Mouse (Mus musculus) gastrocnemius, postnatal 25 days (tissue): Measurements from ENCODE around the gene Sirt6. TPM values are rescaled to one million over a fixed set of nuclear protein-coding genes. Genes with fewer than 3 reads are reported as not detected.

Experiments used
- DNase-seq: peaks from one replicate; pipeline ENCODE4 v3.0.0; 2022
- total RNA-seq, 2 experiments: library from RNA; stranded (reverse); gene quantifications; 1 replicate in 1 of 2; 2 replicates in 1 of 2; pipeline ENCODE4 v1.2.3; 2021

The Sirt6 gene
- total RNA-seq, 2 experiments from 2014 or later: 3.8 to 5.2 TPM

DNA sequence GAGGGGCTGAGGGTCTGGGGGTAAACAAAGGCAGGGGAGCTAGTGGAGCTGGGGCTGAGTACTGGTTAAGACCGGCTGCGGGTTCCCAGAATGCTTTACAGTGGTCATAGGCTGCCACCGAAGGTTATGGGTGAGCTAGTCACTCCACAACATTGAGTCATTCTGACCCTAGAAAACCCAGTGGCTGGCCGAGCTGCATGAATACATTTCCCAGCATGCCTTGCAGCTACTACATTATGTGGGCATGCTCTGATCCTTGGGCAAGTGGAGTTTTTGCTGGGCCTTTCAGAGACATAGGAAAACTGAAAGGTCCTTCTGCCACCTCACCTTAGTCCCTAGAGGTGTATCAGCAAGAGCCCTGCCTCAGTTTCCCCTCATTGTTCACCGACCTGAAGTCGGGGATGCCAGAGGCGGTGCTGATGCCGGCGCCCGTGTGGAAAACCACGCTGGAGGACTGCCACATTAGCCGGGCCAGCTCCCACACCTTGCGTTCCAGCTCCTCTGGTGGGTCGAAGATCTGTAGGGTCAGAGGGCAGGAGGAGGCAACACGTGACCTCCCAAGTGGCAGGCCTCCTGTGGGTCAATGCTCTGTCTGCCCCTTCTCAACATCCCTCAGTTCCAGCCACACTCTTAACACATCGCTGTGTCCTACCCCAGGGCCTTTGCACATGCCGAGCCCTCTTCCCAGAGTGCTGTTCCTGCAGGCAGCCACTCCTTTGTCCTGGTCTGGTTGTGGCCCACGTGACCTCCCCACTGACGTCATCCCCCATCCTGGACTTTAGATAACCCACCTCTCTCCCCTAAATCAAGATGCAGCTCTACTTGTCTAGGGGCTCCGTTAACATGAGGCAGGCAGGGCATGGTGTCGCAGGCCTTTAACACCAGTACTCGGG is 1.2 kb downstream of the Sirt6 start:
- no peak for DNase-seq

DNA sequence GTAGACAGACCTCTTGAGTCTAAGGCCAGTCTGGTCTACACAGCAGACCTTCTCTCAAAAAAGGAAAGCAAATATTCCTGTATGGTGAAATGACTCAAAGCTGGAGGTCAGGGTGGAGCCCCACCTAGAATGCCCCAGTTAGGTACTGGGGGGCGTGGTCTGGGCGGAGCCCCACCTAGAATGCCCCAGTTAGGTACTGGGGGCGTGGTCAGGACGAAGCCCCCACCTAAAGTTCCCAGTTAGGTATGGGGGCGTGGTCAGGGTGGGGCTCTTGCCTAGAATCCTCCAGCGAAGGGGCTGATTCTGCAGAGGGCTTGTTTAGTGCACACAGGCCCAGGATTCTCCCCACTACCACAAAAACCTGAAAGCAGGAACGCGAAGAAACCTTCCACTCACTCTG is 4.2 kb downstream of the Sirt6 start:
- DNase-seq: no peak

DNA sequence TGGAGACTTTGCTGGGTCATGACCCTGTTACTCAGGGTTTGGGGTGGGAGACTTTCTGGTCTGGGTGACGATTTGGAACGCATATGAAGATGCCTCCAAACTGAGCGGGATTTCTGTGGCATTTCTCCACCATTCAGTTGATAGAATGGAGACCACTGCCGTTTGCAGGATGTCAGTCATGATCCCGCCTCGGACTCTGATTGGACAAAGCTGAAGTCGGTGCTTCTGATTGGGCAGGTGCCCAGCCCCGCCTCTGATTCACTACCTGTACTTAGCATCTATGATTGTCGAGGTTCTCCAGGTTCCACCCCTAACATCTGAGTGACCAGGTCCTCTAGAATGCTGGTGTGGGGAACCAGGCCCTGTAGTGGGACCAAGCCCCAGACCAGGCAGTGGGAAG is 6.8 kb downstream of the Sirt6 start:
- no peak for DNase-seq

DNA sequence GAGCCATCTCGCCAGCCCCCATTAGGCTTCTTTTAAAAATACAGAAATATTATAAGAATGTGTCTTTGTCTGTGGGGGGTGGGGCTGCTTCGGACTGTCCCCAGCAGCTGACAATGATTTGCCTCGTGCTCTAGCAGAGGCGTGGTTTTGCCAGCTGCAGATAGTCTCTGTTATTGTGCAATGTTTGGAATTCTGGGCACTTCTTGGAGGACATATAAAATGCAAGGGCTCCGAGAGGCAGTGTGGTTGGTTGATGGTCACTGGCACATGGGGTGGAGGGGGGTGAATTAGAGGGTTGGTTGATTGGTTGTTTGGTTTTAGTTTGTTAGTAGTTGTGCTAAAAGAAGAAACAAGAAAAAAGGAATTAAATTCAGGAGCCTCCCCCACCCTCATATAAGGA is 7.6 kb downstream of the Sirt6 start:
- DNase-seq: no peak

DNA sequence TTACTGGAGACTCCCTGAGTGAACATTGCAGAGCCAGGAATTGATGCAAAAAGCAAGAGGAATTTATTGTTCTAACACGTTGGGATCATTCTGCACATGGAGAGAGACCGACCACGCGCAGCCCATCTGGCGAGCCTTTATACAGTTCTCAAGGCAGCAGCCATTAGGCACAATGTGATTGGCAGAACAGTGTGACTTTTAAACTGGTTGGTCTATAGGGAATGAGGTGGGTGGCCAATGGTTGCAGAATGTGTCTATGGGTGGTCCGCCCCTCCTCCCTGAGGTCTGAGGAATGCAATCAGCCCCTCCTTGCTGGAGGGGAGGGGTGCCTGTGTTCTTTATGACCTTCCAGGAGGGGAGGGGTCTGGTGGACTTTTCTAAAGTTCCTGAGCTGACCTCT is 12.1 kb downstream of the Sirt6 start:
- no peak for DNase-seq

DNA sequence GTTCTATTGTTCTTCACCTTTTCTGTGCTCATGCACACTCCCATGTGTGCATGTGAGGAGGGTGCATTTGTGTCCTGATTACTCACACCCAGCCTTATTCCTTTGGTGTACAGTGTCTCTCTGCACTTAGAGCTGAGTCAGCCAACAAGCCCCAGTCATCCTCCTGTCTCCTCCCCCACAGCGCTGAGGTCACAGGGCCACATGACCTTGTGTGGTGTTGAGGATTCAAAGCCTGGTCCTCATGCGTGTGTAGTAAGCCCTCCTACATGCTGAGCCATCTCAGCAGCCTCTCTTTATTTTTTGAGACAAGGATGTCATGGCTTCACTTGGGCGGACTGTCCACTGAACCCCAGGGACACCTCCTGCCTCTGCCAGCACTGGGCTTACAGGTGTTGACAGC is 14.8 kb downstream of the Sirt6 start:
- DNase-seq: no peak

DNA sequence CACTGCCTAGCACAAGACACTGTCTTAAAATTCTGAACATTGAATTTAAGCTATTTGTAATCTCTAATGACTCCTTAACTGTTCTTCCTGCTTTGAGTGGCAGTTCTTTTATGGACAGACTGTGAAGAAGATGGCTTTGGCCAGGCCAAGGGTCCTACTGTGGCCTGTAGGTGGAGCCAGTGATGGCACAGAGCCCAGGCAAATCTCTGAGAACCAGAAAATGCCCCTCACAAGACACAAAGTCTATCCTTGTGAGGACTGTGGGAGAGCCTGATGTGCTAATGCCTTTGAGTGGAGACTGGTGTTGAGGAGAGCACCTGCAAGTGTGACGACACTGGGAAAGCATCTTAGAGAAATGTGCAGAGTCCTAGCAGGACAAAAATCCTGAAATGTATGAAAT is 19.3 kb downstream of the Sirt6 start:
- no peak for DNase-seq

DNA sequence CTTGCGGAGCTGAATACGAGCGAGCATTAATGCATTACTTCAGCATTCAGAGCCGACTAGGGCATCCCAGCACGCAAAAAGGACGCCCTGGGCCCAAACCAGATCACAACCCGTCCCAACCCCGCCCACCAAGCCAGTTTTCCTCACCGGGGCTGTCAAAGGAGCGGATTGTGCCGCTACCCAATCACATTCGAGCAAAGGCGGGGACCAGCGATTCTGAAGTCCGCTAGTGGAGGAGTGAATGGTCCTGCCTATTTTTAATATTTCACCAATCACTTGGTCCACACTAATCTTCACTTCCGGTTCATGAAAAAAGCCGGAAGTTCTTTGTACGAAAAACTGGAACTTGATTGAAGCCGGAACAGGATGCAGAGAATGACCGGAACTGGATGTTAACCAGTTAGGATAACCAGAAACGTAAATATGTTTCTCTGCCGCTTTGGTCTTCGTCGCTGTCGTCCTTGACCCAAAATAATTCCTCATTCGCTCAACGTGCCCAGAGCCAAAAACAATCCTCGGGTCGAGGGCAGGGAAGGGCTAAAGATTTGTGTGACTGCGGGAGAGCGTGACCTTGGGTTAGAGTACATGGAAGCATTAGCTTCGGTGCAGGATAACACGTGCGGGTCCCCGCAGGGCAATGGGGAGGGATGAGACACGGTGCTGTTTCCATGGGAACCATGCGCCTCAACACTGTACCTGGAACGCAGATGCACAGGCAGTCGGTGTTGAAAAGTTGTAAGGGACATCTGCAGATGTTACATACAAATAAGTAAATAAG is 21.4 kb downstream of the Sirt6 start, which contains the start of gene BC025920:
Gene BC025920, plus strand, starts transcription at position 297 of the 778 bp plus-strand sequence.
- DNase-seq: peak; percentile 97

DNA sequence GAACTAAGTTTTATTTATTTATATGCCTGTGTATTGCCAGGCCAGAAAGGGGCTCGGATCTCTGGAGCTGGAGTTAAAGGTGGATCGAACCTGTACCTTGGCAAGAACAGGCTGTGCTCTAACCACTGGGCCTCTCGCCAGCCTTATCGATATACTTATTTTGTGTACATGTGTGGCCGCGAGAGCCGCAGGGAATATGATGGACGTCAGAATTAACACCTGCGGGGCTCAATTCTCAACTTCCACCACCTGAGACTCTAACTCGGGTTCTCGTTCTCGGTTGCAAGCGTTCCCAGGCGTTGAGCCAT is 22.0 kb downstream of the Sirt6 start:
- DNase-seq: no peak

DNA sequence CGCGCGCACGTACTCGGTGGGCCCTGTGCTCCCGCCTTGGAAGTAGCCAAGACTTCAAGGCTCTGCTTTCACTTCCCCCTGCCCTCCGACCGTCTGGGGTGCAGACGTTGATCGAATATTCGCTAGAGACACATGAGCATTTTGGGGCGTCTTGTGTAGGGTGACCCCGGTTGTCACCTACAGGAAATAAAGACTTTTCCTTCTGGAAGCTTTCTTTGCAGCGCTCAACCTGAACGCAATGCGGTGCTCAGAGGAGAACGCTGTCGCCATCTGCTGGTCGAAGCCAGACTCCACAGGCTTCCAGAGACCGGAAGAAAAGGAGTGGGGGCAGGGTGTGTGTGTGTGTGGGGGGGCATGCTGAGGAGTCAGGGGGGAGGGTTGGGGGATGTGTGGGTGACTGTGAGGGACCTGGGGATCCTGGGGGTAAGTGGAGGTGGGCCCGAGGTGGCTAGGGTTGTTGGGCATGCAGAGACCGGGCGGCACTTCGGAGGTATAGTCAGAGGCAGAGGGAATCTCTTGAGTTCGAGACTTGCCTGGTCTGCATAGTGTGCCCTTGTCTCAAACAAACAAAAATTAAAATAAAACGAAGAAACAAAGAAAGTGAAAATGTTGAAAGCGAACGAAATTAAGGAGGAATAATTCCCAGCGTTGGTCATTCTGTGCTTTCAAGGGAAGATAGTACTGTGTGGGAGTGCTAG is 22.5 kb downstream of the Sirt6 start:
- peak; percentile 77 for DNase-seq

DNA sequence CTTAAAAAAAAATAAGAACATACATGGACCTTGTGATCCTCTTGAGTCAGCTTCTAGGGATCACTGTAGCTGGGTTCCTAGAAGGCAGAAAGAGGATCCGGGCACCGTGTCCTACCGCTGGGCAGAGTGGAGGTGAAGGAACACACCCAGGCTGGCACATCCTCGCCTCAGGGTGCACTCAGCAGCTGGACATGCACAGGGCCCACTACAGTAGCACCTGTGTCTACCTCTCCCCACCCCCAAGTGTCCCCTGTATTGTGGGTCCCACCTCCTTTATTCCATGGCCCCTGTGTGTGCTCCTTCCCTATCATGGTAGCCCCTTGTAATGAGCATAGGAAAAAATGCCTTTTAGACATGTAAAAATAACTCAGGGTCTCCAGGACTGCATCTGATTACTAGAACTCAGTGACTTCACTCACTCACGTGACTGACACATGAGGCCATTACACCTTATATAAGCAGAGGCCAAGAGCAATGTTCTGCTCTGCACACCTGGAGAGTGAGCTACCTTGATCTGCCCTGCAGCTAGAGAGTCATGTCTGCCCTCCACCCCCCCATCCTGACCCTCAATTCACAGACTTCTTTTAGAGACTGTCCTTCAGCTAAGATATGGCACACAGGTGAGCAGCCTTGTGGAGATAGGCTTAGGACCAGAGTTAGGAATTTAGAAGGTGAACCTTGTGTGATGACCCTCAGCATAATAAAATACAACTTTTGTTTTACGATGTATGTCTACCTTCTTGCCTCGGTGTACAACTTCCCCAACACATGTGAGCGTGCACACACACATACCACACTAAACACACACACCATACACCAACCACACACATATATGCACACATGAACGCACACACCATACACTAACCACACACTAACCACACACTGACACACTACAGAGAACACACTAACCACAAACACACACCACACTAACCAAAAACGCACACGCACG is 23.3 kb downstream of the Sirt6 start:
- DNase-seq: no peak

DNA sequence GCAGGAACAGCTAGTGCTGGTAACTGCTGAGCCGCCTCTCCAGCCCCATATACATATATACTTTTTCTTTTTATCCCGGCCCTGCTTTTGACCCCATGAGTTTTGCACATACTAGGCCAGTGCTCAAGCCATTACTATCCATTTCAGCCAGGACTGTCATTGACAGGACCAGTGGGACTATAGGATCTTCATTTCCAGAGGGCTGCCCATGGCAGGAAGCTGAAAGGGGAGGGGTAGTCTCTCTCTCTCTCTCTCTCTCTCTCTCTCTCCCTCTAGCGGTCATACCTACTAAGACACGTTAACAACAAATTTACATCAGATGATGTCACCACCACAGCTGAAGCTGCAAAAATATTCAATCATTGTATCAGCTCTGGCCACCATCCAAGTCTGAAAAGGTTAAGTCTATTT is 24.9 kb downstream of the Sirt6 start:
- no peak for DNase-seq

DNA sequence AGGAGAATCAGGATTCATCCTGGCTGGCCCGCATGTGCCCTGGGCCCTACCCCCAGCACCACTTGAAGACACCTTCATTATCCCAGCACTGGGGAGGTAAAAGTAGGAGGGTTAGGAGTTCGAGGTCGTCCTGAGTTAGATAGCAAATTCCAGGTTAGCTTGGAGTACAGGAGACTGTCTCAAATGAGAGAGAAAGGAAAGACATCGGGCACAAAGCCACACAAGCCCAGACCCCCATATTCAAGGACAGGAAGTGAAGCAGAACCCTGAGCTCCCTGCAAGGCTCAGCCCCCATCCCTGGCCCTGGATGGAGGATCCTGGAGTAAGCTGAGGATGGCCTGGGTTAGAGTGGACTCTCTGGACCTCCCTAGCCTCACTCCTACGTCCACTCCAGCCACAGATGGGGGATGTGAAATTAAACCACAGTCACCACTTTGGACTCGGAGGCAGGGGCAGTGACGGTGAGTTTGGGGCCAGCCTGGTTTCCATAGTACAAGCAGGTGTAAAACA is 26.1 kb downstream of the Sirt6 start:
- no peak for DNase-seq

DNA sequence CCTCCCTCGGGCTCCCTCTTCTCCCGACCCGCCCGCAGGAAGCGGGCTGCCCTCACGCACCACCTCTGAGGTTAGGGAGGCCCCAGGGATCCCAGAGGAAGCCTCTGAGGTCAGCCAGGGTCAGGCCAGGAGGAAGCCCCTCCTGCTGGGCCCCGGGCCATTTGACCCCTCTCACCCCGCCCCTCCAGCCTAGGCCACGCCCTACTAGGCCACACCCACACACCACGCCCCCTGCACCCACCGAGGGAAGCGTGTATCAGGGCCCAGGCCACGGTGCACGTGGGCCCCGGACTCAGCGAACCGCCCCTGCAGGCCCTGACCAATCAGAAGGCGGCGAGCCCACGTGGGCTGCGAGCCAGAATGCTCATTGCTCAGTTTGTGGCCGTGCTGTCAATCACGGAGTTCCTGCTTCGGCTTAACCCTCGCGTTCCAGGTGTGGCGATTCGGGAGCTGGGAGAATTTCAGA is 26.8 kb downstream of the Sirt6 start, which contains the start of gene Tle6:
Gene Tle6, minus strand, starts transcription at position 336 of the 466 bp plus-strand sequence.
- DNase-seq: peak; percentile 94

DNA sequence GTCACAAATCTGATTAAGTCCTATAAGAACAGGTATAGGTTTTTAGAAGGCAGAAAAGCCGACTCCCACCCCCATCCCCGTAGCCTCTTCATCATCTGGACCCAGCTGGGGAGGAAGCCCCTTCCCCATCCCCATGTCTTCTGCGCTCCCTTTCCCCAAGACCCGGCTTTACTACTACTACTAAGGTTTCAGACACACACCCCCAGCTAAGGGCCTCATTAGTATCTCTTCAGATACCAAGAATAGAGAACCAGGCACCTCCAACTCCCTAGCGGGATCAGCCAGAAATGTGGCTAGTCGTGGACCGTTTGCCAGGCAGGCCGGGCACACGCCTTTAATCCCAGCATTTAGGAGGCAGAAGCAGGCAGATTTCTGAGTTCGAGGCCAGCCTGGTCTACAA is 27.5 kb downstream of the Sirt6 start:
- no peak for DNase-seq

DNA sequence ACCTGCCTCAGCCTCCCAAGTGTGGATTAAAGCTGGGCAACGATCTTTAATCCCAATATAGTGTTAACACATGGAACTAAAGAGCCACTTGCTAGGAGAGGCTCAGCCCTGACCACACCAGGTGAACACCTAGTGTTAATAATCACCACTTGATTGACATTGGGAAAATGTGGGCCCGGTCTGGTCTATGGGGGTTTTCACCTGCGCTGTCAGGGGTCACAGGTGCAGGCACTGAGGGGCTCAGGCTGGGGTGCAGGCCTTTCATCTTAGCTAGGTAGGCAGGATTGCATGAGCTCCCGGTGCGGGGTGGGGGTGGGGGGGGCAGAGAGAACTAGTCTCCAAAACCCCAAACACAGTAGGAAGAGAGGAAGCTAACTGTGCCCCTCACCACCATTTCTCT is 28.0 kb downstream of the Sirt6 start:
- DNase-seq: no peak

DNA sequence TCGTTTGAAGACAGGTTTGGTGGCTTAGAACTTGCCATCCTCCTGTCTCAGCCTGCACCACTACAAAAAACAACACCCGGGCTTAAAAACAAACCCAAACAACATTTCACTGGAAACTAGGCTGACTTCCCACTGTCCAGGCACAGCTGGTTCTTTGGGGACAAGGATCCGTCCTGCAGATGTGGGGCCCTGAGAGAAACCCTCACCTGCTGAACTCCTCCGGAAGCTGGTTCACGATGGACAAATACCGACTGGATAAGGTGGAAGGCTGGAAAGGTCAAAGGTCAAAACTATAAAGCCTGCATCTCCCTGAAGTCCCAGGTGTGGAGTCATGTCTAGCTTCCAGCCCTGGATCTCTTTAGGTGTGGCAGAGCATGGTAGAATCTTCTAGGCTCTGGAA is 28.7 kb downstream of the Sirt6 start:
- DNase-seq: no peak

DNA sequence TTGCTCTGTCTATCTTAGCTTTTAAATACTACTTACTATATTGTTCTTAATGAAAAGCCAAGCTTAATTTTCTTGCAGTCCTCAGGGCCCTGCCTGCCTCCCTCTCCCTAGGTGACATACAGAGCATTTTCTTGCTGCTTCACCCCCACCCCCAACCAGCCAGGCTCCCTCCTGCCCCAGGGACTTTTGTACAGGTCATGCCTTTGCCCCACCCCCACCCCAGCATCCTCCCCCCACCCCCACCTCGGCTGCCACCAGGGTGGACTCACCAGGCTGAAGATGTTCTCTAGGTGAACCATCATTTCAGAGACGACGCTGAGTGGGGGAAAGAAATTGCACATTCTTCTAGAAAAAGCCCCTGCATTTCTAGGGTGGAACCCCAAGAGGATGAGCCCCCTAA is 29.3 kb downstream of the Sirt6 start:
- no peak for DNase-seq

DNA sequence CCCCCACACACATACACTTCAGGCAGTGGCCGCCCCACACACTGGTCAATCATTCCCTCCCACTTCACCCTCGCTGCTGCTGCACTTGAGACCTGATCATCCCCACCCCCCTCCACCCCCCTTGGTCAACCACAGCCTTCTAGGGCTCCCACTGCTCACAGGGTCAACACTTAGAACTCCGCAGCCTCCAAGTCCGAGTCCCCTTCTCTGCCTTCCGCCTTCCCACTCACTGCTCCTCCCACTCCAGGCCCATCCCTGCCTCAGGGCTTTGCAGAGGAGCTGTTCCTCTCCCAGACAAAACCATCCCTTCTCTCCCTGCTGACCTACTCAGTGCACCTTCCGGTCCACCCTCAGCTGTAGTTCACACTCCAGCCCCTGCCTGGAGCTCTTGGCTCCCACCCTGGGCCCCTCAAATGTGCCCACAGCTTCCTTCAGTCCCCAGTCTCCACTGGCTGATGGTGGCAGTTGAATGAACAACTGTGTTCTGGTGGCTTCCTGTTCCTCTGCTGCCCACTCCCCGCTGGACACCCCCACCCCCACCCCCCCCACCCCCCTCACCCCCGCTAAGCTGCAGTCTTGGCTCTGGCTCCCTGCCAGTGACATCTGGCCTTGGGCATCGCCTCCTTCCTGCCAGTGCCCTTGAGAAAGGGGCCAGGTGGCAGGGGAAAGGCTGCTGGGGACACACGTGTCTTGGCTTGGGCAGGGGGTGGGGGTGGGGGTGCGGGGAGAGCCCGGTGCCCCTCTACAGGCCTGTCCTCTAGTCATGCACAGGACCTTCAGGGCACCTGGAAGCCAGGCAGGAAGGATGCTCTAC is 30.3 kb downstream of the Sirt6 start:
- DNase-seq: peak; percentile 57

DNA sequence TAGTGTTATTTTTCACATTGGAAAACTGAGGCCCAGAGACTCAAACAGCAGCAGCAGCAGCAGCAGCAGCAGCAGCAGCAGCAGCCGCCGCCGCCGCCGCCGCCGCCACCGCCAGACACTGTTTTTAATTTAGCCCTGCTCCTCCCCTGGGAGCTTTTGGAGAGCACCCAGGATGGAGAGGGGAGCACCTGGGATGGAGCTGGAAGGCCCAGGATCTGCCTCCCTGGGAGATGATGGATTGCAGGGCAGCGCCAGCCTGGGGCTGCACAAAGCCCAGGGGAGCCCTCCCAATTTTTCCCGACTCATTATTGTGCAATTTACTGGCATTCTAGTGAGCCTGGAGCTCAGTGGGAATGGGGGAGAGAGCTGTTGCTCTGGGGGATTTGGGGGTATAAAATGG is 31.0 kb downstream of the Sirt6 start:
- DNase-seq: peak; percentile 56
